Mouse (Mus musculus) spleen, adult 2 months (tissue): ENCODE data around the gene Samd10.

Source experiments
- CTCF ChIP-seq: fragments of 200-500 bp; IDR thresholded peaks from 2 replicates; pipeline ENCODE4 v1.5.1; 2011; ENCODE audit warnings: mild to moderate bottlenecking, inconsistent platforms; ENCODE audit not compliant: insufficient read depth, insufficient read length, insufficient replicate concordance; ENCODE audit errors: extremely low read depth
- POLR2A ChIP-seq: fragments of 200-500 bp; IDR thresholded peaks from 2 replicates; pipeline ENCODE4 v1.6.1; 2011; ENCODE audit warnings: low read depth, low read length, inconsistent platforms

GRCm38 (mm10) chr2:181597378-181598061 lies 1.5 kb downstream of the Samd10 start:
- no peak for TF ChIP-seq CTCF
- TF ChIP-seq POLR2A: no peak
